Mouse (Mus musculus) erythroblast, adult 5-6 weeks (primary cell): ENCODE results near the gene Gm16440. TPM values are rescaled to one million over a fixed set of nuclear protein-coding genes. Genes with fewer than 3 reads are reported as not detected.
"Not testable (repeated sequence)": the region's sequence is repeated elsewhere in the genome, so short reads cannot be mapped to it uniquely, and the experiment has no call there.

Experiments
- ATAC-seq: replicated peaks from 2 replicates; pipeline ENCODE4 v1.8.0; 2016; ENCODE audit warnings: moderate number of reproducible peaks, mild to moderate bottlenecking, moderate TSS enrichment, inconsistent platforms; ENCODE audit not compliant: poor library complexity, low FRiP score, severe bottlenecking
- total RNA-seq, 2 experiments: library from RNA; stranded (forward) in 1 of 2; stranded (reverse) in 1 of 2; fragments of 150-400 nt in 1 of 2; fragments of 200-764, 138-1000 nt in 1 of 2; gene quantifications; 2 replicates each; pipeline versions ENCODE4 v1.2.3 to v1.2.4; 2015 to 2017; ENCODE audit warnings: low replicate concordance in 2 of 2

The Gm16440 gene
- not detected in 2 replicates for total RNA-seq (2015; ENCODE audit: low replicate concordance)
- not detected in 2 replicates for total RNA-seq (2017; ENCODE audit: low replicate concordance)

DNA sequence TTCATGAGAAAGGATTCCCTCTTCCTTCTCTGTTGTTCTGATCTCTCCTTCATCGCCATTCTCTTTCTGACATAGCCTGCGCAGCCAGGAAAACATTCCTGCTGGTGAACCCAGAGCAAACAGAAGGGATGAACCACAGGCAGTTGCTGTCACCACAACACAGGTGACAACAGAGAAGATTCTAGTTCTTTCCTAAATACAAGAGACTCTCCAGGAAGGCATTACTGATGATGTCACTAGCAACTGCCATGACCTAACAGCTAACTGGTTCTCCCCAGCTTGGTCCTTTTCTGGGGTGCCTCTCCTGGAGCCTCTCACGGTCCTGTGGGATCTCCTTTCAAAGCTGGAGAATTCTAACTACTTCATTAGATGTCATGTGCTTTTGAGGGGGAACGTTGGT, at the start of gene Gm16440:
Gene Gm16440, minus strand, starts transcription at position 101 of the 400 bp plus-strand sequence.
- not testable (repeated sequence) for ATAC-seq

- not testable (repeated sequence) for ATAC-seq
These were observed 36.6 kb upstream of the Gm16440 start for GRCm38 (mm10) chr14:6426766-6427165.

DNA sequence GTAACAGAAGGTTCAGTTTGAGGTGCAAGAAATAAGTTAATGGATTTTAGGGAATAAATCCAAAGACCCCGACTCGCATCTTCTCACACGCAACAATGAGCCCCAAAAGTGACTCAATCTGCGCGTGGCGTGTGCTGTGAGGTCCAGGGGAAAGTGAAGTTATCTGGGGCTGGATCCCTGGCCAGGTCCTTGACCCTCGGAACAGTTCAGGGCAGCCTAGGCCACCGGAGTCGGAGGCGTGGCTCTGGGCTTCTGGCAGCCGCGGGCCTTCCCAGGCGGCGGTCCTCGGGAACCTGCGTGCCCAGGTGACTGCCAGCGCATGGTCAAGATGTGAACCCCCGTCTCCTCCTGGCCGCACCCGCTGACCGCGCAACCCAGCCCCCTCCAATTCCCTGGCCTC, 36.2 kb upstream of the Gm16440 start:
- ATAC-seq = not testable (repeated sequence)

GRCm38 (mm10) chr14:6412382-6412781, 22.3 kb upstream of the Gm16440 start, which contains the start of gene Gm3591:
TSS of gene Gm3591 (minus strand) at chr14:6412482.
- ATAC-seq = not testable (repeated sequence)

DNA sequence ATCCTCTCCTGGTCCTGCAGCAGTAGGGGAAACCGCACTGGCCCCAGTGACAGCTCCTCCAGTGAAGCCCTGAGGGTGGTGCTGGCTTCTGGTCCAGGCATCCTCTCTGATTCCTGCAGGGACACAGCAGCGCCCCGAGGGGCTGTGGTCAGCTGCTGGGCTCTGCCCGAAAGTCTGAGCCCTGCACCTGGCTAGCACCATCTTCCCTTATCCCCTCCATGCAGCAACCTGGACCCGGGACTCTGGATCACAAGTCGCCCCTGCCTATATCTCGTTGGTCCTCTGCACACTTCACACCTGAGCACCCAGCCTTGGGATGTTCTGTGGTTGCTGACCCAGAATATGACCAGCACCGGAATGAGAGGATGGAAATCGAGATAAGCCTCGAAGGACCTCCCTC, 46.5 kb downstream of the Gm16440 start, which contains the start of gene Gm3618:
Gene Gm3618, minus strand, starts transcription at position 101 of the 400 bp plus-strand sequence.
- not testable (repeated sequence) for ATAC-seq

Other genes starting within 250 kb of the Gm16440 start
- gene Gm21560, start 171.0 kb downstream of the Gm16440 start, total RNA-seq (2015; ENCODE audit: low replicate concordance) = not detected in 2 replicates
- not detected in 2 replicates for gene Gm21560, start 171.0 kb downstream of the Gm16440 start, total RNA-seq (2017; ENCODE audit: low replicate concordance)
- not detected in 2 replicates for gene Gm3411, start 103.1 kb downstream of the Gm16440 start, total RNA-seq (2015; ENCODE audit: low replicate concordance)
- not detected in 2 replicates for gene Gm3411, start 103.1 kb downstream of the Gm16440 start, total RNA-seq (2017; ENCODE audit: low replicate concordance)
- gene Gm21103, start 85.5 kb downstream of the Gm16440 start, total RNA-seq (2015; ENCODE audit: low replicate concordance) = not detected in 2 replicates
- gene Gm21103, start 85.5 kb downstream of the Gm16440 start, total RNA-seq (2017; ENCODE audit: low replicate concordance) = not detected in 2 replicates
- gene Gm3618, start 46.6 kb downstream of the Gm16440 start, total RNA-seq (2015; ENCODE audit: low replicate concordance) = not detected in 2 replicates
- not detected in 2 replicates for gene Gm3618, start 46.6 kb downstream of the Gm16440 start, total RNA-seq (2017; ENCODE audit: low replicate concordance)
- gene Gm3591, start 22.2 kb upstream of the Gm16440 start, total RNA-seq (2015; ENCODE audit: low replicate concordance) = not detected in 2 replicates
- not detected in 2 replicates for gene Gm3591, start 22.2 kb upstream of the Gm16440 start, total RNA-seq (2017; ENCODE audit: low replicate concordance)
- not detected in 2 replicates for gene Gm3594, start 54.3 kb upstream of the Gm16440 start, total RNA-seq (2015; ENCODE audit: low replicate concordance)
- not detected in 2 replicates for gene Gm3594, start 54.3 kb upstream of the Gm16440 start, total RNA-seq (2017; ENCODE audit: low replicate concordance)
- gene Gm8356, start 147.0 kb upstream of the Gm16440 start, total RNA-seq (2015; ENCODE audit: low replicate concordance) = not detected in 2 replicates
- not detected in 2 replicates for gene Gm8356, start 147.0 kb upstream of the Gm16440 start, total RNA-seq (2017; ENCODE audit: low replicate concordance)
- gene Gm3629, start 200.3 kb upstream of the Gm16440 start, total RNA-seq (2015; ENCODE audit: low replicate concordance) = not detected in 2 replicates
- not detected in 2 replicates for gene Gm3629, start 200.3 kb upstream of the Gm16440 start, total RNA-seq (2017; ENCODE audit: low replicate concordance)
- gene Gm3460, start 232.1 kb upstream of the Gm16440 start, total RNA-seq (2015; ENCODE audit: low replicate concordance) = not detected in 2 replicates
- not detected in 2 replicates for gene Gm3460, start 232.1 kb upstream of the Gm16440 start, total RNA-seq (2017; ENCODE audit: low replicate concordance)